Mouse (Mus musculus) left cerebral cortex, adult 18-20 months (tissue): ENCODE results near the gene Uqcc1. TPM values are rescaled to one million over a fixed set of nuclear protein-coding genes. Genes with fewer than 3 reads are reported as not detected.
A peak's percentile ranks its signal among the peaks of the same experiment; 100 is the strongest.

ENCODE experiments used
- DNase-seq, 2 experiments: peaks; one replicate each; pipeline ENCODE4 v3.0.0; 2021 to 2022; ENCODE audit warnings: low spot score in 2 of 2, mixed read lengths in 1 of 2
- long read RNA-seq, 2 experiments: library from polyadenylated mRNA; stranded (forward); transcript quantifications; one replicate each; pipeline ENCODE4 v2.0.0; 2021
- total RNA-seq, 2 experiments: library from RNA; stranded (reverse); gene quantifications; 2 replicates each; pipeline ENCODE4 v1.2.3; 2021

Uqcc1 gene
- total RNA-seq = 10 to 100 TPM; 84.7 to 91.8 TPM
- long read RNA-seq, experiment 1, transcript Uqcc1-204 (10 exons, 2,633 nt) = major isoform, 102 of 126 reads
- long read RNA-seq, experiment 1, transcript Uqcc1-207 (10 exons, 2,413 nt) = minor isoform, 6 of 126 reads
- long read RNA-seq, experiment 1, partial matches to known transcripts = 5 of 126 reads
- long read RNA-seq, experiment 1, other reads (novel, unspliced or antisense) = 13 of 126 reads
- long read RNA-seq, experiment 2, transcript Uqcc1-204 (10 exons, 2,633 nt) = major isoform, 56 of 75 reads
- long read RNA-seq, experiment 2, partial matches to known transcripts = 5 of 75 reads
- long read RNA-seq, experiment 2, other reads (novel, unspliced or antisense) = 9 of 75 reads

GRCm38 (mm10) chr2:155929531-155930442 is at the start of gene Uqcc1:
Gene Uqcc1, minus strand, starts transcription at chr2:155930310.
- DNase-seq = peak; percentile 96

GRCm38 (mm10) chr2:155979328-155979991 is 49.4 kb upstream of the Uqcc1 start:
- no peak for DNase-seq

GRCm38 (mm10) chr2:155974087-155974731 is 44.1 kb upstream of the Uqcc1 start:
- DNase-seq = peak in 1 of 2 experiments; percentile 24

- no peak for DNase-seq
These were observed 43.2 kb upstream of the Uqcc1 start for GRCm38 (mm10) chr2:155973348-155973747.

GRCm38 (mm10) chr2:155962991-155963390 is 32.9 kb upstream of the Uqcc1 start:
- no peak for DNase-seq

GRCm38 (mm10) chr2:155961862-155962261 is 31.8 kb upstream of the Uqcc1 start:
- DNase-seq = no peak

- DNase-seq = no peak
These were observed 29.9 kb upstream of the Uqcc1 start for GRCm38 (mm10) chr2:155959981-155960380.

GRCm38 (mm10) chr2:155956134-155957059 is 26.3 kb upstream of the Uqcc1 start, which contains the start of gene Cep250:
Gene Cep250, plus strand, starts transcription at chr2:155956458.
- peak; percentile 80 to 89 for DNase-seq

- peak; percentile 52 to 72 for DNase-seq
These were observed 21.9 kb upstream of the Uqcc1 start for GRCm38 (mm10) chr2:155952006-155952405.

- no peak for DNase-seq
These were observed 19.3 kb upstream of the Uqcc1 start for GRCm38 (mm10) chr2:155949362-155949761.

GRCm38 (mm10) chr2:155947390-155948002 is 17.4 kb upstream of the Uqcc1 start:
- no peak for DNase-seq

- no peak for DNase-seq
These were observed 16.4 kb upstream of the Uqcc1 start for GRCm38 (mm10) chr2:155946499-155946898.

GRCm38 (mm10) chr2:155946069-155946468 is 16.0 kb upstream of the Uqcc1 start:
- peak; percentile 75 to 79 for DNase-seq

GRCm38 (mm10) chr2:155945580-155945979 is 15.5 kb upstream of the Uqcc1 start:
- no peak for DNase-seq

- DNase-seq = peak; percentile 33 to 44
These were observed 15.0 kb upstream of the Uqcc1 start, which contains the start of gene Gdf5 for GRCm38 (mm10) chr2:155945124-155945523. Gene Gdf5, minus strand, starts transcription at chr2:155945367.

- no peak for DNase-seq
These were observed 14.6 kb upstream of the Uqcc1 start for GRCm38 (mm10) chr2:155944685-155945084.

- no peak for DNase-seq
These were observed 13.4 kb upstream of the Uqcc1 start for GRCm38 (mm10) chr2:155943463-155943862.

- no peak for DNase-seq
These were observed 11.8 kb upstream of the Uqcc1 start for GRCm38 (mm10) chr2:155941697-155942442.
